Mouse (Mus musculus): ENCODE measurements around the gene Tmem218. TPM values are rescaled to one million over a fixed set of nuclear protein-coding genes. Genes with fewer than 3 reads are reported as not detected.

Tmem218 gene
- polyA plus RNA-seq, 1 experiment from 2014 or later: 11.5 TPM

DNA sequence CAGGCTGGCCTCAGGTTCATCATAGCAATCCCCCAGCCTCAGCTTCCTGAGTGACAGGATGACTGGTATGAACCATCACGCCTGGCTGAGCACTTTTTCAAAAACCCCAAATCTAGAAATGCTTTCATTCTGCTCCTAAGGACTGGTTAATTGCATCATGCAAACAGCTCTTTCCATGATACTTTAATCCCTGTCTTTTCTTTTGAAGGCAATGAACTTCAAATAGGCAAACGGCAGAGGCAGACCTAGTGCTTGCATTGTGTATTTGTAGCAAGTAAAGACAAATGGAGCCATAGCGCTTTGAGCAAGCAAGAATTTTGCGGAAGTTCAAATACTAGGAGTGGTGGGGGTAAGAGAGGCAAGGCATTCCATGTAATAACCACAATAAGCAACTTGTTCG, 26.4 kb upstream of the Tmem218 start:
- Histone ChIP-seq H3K9me3 (ENCODE audit: control insufficient read depth, low read length) (no peaks in the 10 kb centered on the region), H3K9ac (ENCODE audit: low read length) (no peak overlapping the region), H3K4me1 (ENCODE audit: control insufficient read depth, insufficient read depth, low read length) (peaks cover 15% of the 10 kb centered on the region), H3K27ac (ENCODE audit: low read depth, low read length) (no peak overlapping the region), H3K27me3 (ENCODE audit: control insufficient read depth, insufficient read depth, low read length) (no peaks in the 10 kb centered on the region), H3K4me3 (ENCODE audit: low read depth, low read length) (no peak overlapping the region), H3K4me2 (ENCODE audit: low read depth) (no peak overlapping the region), H3K36me3 (ENCODE audit: control insufficient read depth, insufficient read depth, low read length) (no peaks in the 10 kb centered on the region)
- DNase-seq (ENCODE audit: low spot score) (no peak), ATAC-seq (ENCODE audit: insufficient read depth, low FRiP score, low TSS enrichment) (no peak)
- 76% methylated on average over 5 of the region's 5 CpGs for WGBS

DNA sequence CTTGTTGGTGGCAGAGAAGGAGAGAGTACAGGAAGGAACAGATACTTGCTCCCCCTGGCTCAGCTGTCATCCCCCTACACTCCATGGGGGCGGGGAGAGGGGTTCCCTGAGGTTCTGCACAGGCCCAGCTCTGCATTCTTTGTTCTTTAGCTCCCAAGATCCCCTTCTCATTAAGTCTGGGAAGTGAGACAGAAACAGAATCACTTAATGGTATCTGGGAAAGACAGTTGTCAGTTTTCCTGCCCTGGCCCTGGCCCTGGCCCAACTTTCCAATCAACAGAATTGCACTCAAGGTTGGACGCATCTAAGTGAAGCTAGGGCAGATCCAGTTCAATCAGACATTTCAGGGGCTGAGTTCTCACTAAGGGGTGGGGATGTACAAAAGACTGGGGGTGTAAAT, 24.8 kb upstream of the Tmem218 start:
- H3K27me3 ChIP-seq (ENCODE audit: control insufficient read depth, insufficient read depth, low read length): no peaks in the 10 kb centered on the region
- ATAC-seq (ENCODE audit: insufficient read depth, low FRiP score, low TSS enrichment): no peak
- H3K9ac ChIP-seq (ENCODE audit: low read length): no peak overlapping the region
- H3K9me3 ChIP-seq (ENCODE audit: control insufficient read depth, low read length): no peaks in the 10 kb centered on the region
- no peaks in the 10 kb centered on the region for H3K36me3 ChIP-seq (ENCODE audit: control insufficient read depth, insufficient read depth, low read length)
- H3K4me3 ChIP-seq (ENCODE audit: low read depth, low read length): no peak overlapping the region
- WGBS: 90% methylated on average over 2 of the region's 2 CpGs
- H3K4me2 ChIP-seq (ENCODE audit: low read depth): no peak overlapping the region
- H3K27ac ChIP-seq (ENCODE audit: low read depth, low read length): no peak overlapping the region
- peaks cover 10% of the 10 kb centered on the region for H3K4me1 ChIP-seq (ENCODE audit: control insufficient read depth, insufficient read depth, low read length)
- no peak for DNase-seq (ENCODE audit: low spot score)

GRCm38 (mm10) chr9:37187407-37187806, 20.6 kb upstream of the Tmem218 start:
- DNase-seq (ENCODE audit: low spot score) (no peak), ATAC-seq (ENCODE audit: insufficient read depth, low FRiP score, low TSS enrichment) (no peak)
- Histone ChIP-seq H3K27me3 (ENCODE audit: control insufficient read depth, insufficient read depth, low read length) (no peaks in the 10 kb centered on the region), H3K4me3 (ENCODE audit: low read depth, low read length) (no peak overlapping the region), H3K4me1 (ENCODE audit: control insufficient read depth, insufficient read depth, low read length) (no peaks in the 10 kb centered on the region), H3K9me3 (ENCODE audit: control insufficient read depth, low read length) (no peaks in the 10 kb centered on the region), H3K36me3 (ENCODE audit: control insufficient read depth, insufficient read depth, low read length) (no peaks in the 10 kb centered on the region), H3K9ac (ENCODE audit: low read length) (no peak overlapping the region), H3K27ac (ENCODE audit: low read depth, low read length) (no peak overlapping the region), H3K4me2 (ENCODE audit: low read depth) (no peak overlapping the region)
- 92% methylated on average over 5 of the region's 5 CpGs for WGBS

GRCm38 (mm10) chr9:37188024-37188423, 20.0 kb upstream of the Tmem218 start:
- H3K36me3 ChIP-seq (ENCODE audit: control insufficient read depth, insufficient read depth, low read length): no peaks in the 10 kb centered on the region
- H3K4me3 ChIP-seq (ENCODE audit: low read depth, low read length): no peak overlapping the region
- no peak overlapping the region for H3K9ac ChIP-seq (ENCODE audit: low read length)
- H3K4me2 ChIP-seq (ENCODE audit: low read depth): no peak overlapping the region
- ATAC-seq (ENCODE audit: insufficient read depth, low FRiP score, low TSS enrichment) (no peak), DNase-seq (ENCODE audit: low spot score) (no peak)
- H3K27ac ChIP-seq (ENCODE audit: low read depth, low read length): no peak overlapping the region
- H3K4me1 ChIP-seq (ENCODE audit: control insufficient read depth, insufficient read depth, low read length): no peaks in the 10 kb centered on the region
- no peaks in the 10 kb centered on the region for H3K27me3 ChIP-seq (ENCODE audit: control insufficient read depth, insufficient read depth, low read length)
- no peaks in the 10 kb centered on the region for H3K9me3 ChIP-seq (ENCODE audit: control insufficient read depth, low read length)
- WGBS: 86% methylated on average over 3 of the region's 3 CpGs

GRCm38 (mm10) chr9:37197067-37197466, 11.0 kb upstream of the Tmem218 start:
- no peaks in the 10 kb centered on the region for H3K4me1 ChIP-seq (ENCODE audit: control insufficient read depth, insufficient read depth, low read length)
- DNase-seq (ENCODE audit: low spot score): no peak
- H3K4me3 ChIP-seq (ENCODE audit: low read depth, low read length): no peak overlapping the region
- H3K27me3 ChIP-seq (ENCODE audit: control insufficient read depth, insufficient read depth, low read length): no peaks in the 10 kb centered on the region
- H3K36me3 ChIP-seq (ENCODE audit: control insufficient read depth, insufficient read depth, low read length): no peaks in the 10 kb centered on the region
- H3K9ac ChIP-seq (ENCODE audit: low read length): no peak overlapping the region
- H3K9me3 ChIP-seq (ENCODE audit: control insufficient read depth, low read length): no peaks in the 10 kb centered on the region
- H3K4me2 ChIP-seq (ENCODE audit: low read depth): no peak overlapping the region
- H3K27ac ChIP-seq (ENCODE audit: low read depth, low read length): no peak overlapping the region
- WGBS: 70% methylated on average over 4 of the region's 4 CpGs
- no peak for ATAC-seq (ENCODE audit: insufficient read depth, low FRiP score, low TSS enrichment)

DNA sequence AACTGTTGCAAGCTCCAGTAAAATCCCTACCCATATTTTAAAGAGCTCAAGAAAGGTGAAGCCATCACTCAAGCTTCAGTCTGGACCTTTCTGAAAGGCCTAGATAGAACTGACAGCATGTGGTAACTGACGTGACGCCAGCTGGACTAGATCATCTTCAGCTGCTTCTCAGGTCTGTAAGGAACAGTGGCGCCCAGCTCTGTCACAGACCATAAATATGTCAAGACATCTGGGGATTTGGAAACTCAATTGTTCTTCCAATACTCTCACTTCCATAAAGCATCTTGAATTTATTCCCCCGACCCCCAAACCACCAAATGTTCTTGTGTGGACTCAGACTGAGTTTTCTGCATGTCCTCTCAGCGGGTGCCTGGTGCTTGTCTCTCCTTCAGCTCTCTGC, 7.6 kb upstream of the Tmem218 start:
- Histone ChIP-seq H3K4me1 (ENCODE audit: control insufficient read depth, insufficient read depth, low read length) (no peaks in the 10 kb centered on the region), H3K4me3 (ENCODE audit: low read depth, low read length) (no peak overlapping the region), H3K27ac (ENCODE audit: low read depth, low read length) (no peak overlapping the region), H3K4me2 (ENCODE audit: low read depth) (no peak overlapping the region), H3K9ac (ENCODE audit: low read length) (no peak overlapping the region), H3K36me3 (ENCODE audit: control insufficient read depth, insufficient read depth, low read length) (no peaks in the 10 kb centered on the region), H3K27me3 (ENCODE audit: control insufficient read depth, insufficient read depth, low read length) (no peaks in the 10 kb centered on the region), H3K9me3 (ENCODE audit: control insufficient read depth, low read length) (no peaks in the 10 kb centered on the region)
- 63% methylated on average over 5 of the region's 5 CpGs for WGBS
- DNase-seq (ENCODE audit: low spot score) (no peak), ATAC-seq (ENCODE audit: insufficient read depth, low FRiP score, low TSS enrichment) (no peak)

GRCm38 (mm10) chr9:37203884-37204283, 4.1 kb upstream of the Tmem218 start:
- 37% methylated on average over 5 of the region's 5 CpGs for WGBS
- Histone ChIP-seq H3K9ac (ENCODE audit: low read length) (no peak overlapping the region), H3K36me3 (ENCODE audit: control insufficient read depth, insufficient read depth, low read length) (no peaks in the 10 kb centered on the region), H3K4me3 (ENCODE audit: low read depth, low read length) (no peak overlapping the region), H3K4me1 (ENCODE audit: control insufficient read depth, insufficient read depth, low read length) (0 out of 2 replicates have a peak, but pooled peaks cover 3% of the 10 kb centered on the region), H3K27ac (ENCODE audit: low read depth, low read length) (no peak overlapping the region), H3K27me3 (ENCODE audit: control insufficient read depth, insufficient read depth, low read length) (no peaks in the 10 kb centered on the region), H3K4me2 (ENCODE audit: low read depth) (no peak overlapping the region), H3K9me3 (ENCODE audit: control insufficient read depth, low read length) (no peaks in the 10 kb centered on the region)
- ATAC-seq (ENCODE audit: insufficient read depth, low FRiP score, low TSS enrichment) (no peak), DNase-seq (ENCODE audit: low spot score) (no peak)

GRCm38 (mm10) chr9:37213060-37213738, 5.2 kb downstream of the Tmem218 start:
- Histone ChIP-seq H3K4me1 (ENCODE audit: control insufficient read depth, insufficient read depth, low read length) (no peaks in the 10 kb centered on the region), H3K4me2 (ENCODE audit: low read depth) (no peak overlapping the region), H3K36me3 (ENCODE audit: control insufficient read depth, insufficient read depth, low read length) (no peaks in the 10 kb centered on the region), H3K9ac (ENCODE audit: low read length) (no peak overlapping the region), H3K4me3 (ENCODE audit: low read depth, low read length) (no peak overlapping the region), H3K9me3 (ENCODE audit: control insufficient read depth, low read length) (no peaks in the 10 kb centered on the region), H3K27me3 (ENCODE audit: control insufficient read depth, insufficient read depth, low read length) (no peaks in the 10 kb centered on the region), H3K27ac (ENCODE audit: low read depth, low read length) (no peak overlapping the region)
- 90% methylated on average over 13 of the region's 13 CpGs for WGBS
- no peak for DNase-seq (ENCODE audit: low spot score)
- no peak for ATAC-seq (ENCODE audit: insufficient read depth, low FRiP score, low TSS enrichment)

- no peak overlapping the region for H3K9ac ChIP-seq (ENCODE audit: low read length)
- no peaks in the 10 kb centered on the region for H3K36me3 ChIP-seq (ENCODE audit: control insufficient read depth, insufficient read depth, low read length)
- ATAC-seq (ENCODE audit: insufficient read depth, low FRiP score, low TSS enrichment) (no peak), DNase-seq (ENCODE audit: low spot score) (no peak)
- no peaks in the 10 kb centered on the region for H3K4me1 ChIP-seq (ENCODE audit: control insufficient read depth, insufficient read depth, low read length)
- 92% methylated on average over 9 of the region's 9 CpGs for WGBS
- no peak overlapping the region for H3K4me3 ChIP-seq (ENCODE audit: low read depth, low read length)
- no peak overlapping the region for H3K27ac ChIP-seq (ENCODE audit: low read depth, low read length)
- H3K9me3 ChIP-seq (ENCODE audit: control insufficient read depth, low read length): no peaks in the 10 kb centered on the region
- H3K27me3 ChIP-seq (ENCODE audit: control insufficient read depth, insufficient read depth, low read length): no peaks in the 10 kb centered on the region
- H3K4me2 ChIP-seq (ENCODE audit: low read depth): no peak overlapping the region
Measured at GRCm38 (mm10) chr9:37214327-37215060, 6.5 kb downstream of the Tmem218 start.

Measured in neural tube, embryonic 11.5 days (tissue).